Mouse (Mus musculus): ENCODE measurements around the gene Fam222b. TPM values are rescaled to one million over a fixed set of nuclear protein-coding genes. Genes with fewer than 3 reads are reported as not detected.

Fam222b gene
- polyA plus RNA-seq, 1 experiment from 2014 or later = 21.8 TPM

GRCm38 (mm10) chr11:78156156-78156699, 61.8 kb downstream of the Fam222b start:
- Histone ChIP-seq H3K4me2 (ENCODE audit: low read length) (no peak overlapping the region), H3K27me3 (replicated peaks; ENCODE audit: control insufficient read depth, insufficient read depth, low read length) (no peaks in the 10 kb centered on the region), H3K9ac (ENCODE audit: low read depth, low read length) (no peak overlapping the region), H3K27ac (ENCODE audit: low read depth, low read length) (no peak overlapping the region), H3K4me3 (ENCODE audit: low read length) (no peak overlapping the region), H3K4me1 (ENCODE audit: control insufficient read depth, insufficient read depth, low read depth, low read length) (peaks cover 35% of the 10 kb centered on the region), H3K9me3 (ENCODE audit: control insufficient read depth, low read length) (no peaks in the 10 kb centered on the region), H3K36me3 (ENCODE audit: control insufficient read depth, insufficient read depth, low read length) (peaks cover 32% of the 10 kb centered on the region)
- no peak for ATAC-seq
- 78% methylated on average over 6 of the region's 6 CpGs for WGBS

GRCm38 (mm10) chr11:78159096-78159495, 64.6 kb downstream of the Fam222b start:
- Histone ChIP-seq H3K4me1 (ENCODE audit: control insufficient read depth, insufficient read depth, low read depth, low read length) (peaks cover 32% of the 10 kb centered on the region), H3K27me3 (replicated peaks; ENCODE audit: control insufficient read depth, insufficient read depth, low read length) (no peaks in the 10 kb centered on the region), H3K27ac (ENCODE audit: low read depth, low read length) (no peak overlapping the region), H3K4me2 (ENCODE audit: low read length) (no peak overlapping the region), H3K9ac (ENCODE audit: low read depth, low read length) (no peak overlapping the region), H3K9me3 (ENCODE audit: control insufficient read depth, low read length) (no peaks in the 10 kb centered on the region), H3K4me3 (ENCODE audit: low read length) (no peak overlapping the region), H3K36me3 (ENCODE audit: control insufficient read depth, insufficient read depth, low read length) (peaks cover 33% of the 10 kb centered on the region)
- WGBS = 26% methylated on average over 2 of the region's 2 CpGs
- ATAC-seq = peak; percentile 15; the same call in 1 of the 2 replicates

- Histone ChIP-seq H3K4me2 (ENCODE audit: low read length) (no peak overlapping the region), H3K9me3 (ENCODE audit: control insufficient read depth, low read length) (no peaks in the 10 kb centered on the region), H3K36me3 (ENCODE audit: control insufficient read depth, insufficient read depth, low read length) (peaks cover 28% of the 10 kb centered on the region), H3K27me3 (replicated peaks; ENCODE audit: control insufficient read depth, insufficient read depth, low read length) (no peaks in the 10 kb centered on the region), H3K27ac (ENCODE audit: low read depth, low read length) (no peak overlapping the region), H3K4me3 (ENCODE audit: low read length) (no peak overlapping the region), H3K4me1 (ENCODE audit: control insufficient read depth, insufficient read depth, low read depth, low read length) (peaks cover 29% of the 10 kb centered on the region), H3K9ac (ENCODE audit: low read depth, low read length) (no peak overlapping the region)
- WGBS = 79% methylated on average over 7 of the region's 7 CpGs
- no peak for ATAC-seq
Observed at GRCm38 (mm10) chr11:78159557-78159956, 65.1 kb downstream of the Fam222b start.

GRCm38 (mm10) chr11:78160171-78160570, 65.7 kb downstream of the Fam222b start:
- Histone ChIP-seq H3K4me2 (ENCODE audit: low read length) (no peak overlapping the region), H3K4me3 (ENCODE audit: low read length) (no peak overlapping the region), H3K27me3 (replicated peaks; ENCODE audit: control insufficient read depth, insufficient read depth, low read length) (no peaks in the 10 kb centered on the region), H3K27ac (ENCODE audit: low read depth, low read length) (no peak overlapping the region; the same call in 1 of the 2 replicates), H3K36me3 (ENCODE audit: control insufficient read depth, insufficient read depth, low read length) (peaks cover 25% of the 10 kb centered on the region), H3K9me3 (ENCODE audit: control insufficient read depth, low read length) (no peaks in the 10 kb centered on the region), H3K4me1 (ENCODE audit: control insufficient read depth, insufficient read depth, low read depth, low read length) (peaks cover 24% of the 10 kb centered on the region), H3K9ac (ENCODE audit: low read depth, low read length) (no peak overlapping the region)
- no peak for ATAC-seq
- 89% methylated on average over 18 of the region's 18 CpGs for WGBS

GRCm38 (mm10) chr11:78160675-78161074, 66.2 kb downstream of the Fam222b start:
- no peaks in the 10 kb centered on the region for H3K9me3 ChIP-seq (ENCODE audit: control insufficient read depth, low read length)
- peaks cover 25% of the 10 kb centered on the region for H3K36me3 ChIP-seq (ENCODE audit: control insufficient read depth, insufficient read depth, low read length)
- H3K9ac ChIP-seq (ENCODE audit: low read depth, low read length) = no peak overlapping the region
- H3K4me3 ChIP-seq (ENCODE audit: low read length) = no peak overlapping the region
- no peak overlapping the region for H3K27ac ChIP-seq (ENCODE audit: low read depth, low read length)
- H3K4me2 ChIP-seq (ENCODE audit: low read length) = no peak overlapping the region
- WGBS = 70% methylated on average over 3 of the region's 3 CpGs
- H3K4me1 ChIP-seq (ENCODE audit: control insufficient read depth, insufficient read depth, low read depth, low read length) = peaks cover 25% of the 10 kb centered on the region
- no peak for ATAC-seq
- H3K27me3 ChIP-seq (replicated peaks; ENCODE audit: control insufficient read depth, insufficient read depth, low read length) = no peaks in the 10 kb centered on the region

- Histone ChIP-seq H3K27me3 (replicated peaks; ENCODE audit: control insufficient read depth, insufficient read depth, low read length) (no peaks in the 10 kb centered on the region), H3K9me3 (ENCODE audit: control insufficient read depth, low read length) (no peaks in the 10 kb centered on the region), H3K4me2 (ENCODE audit: low read length) (no peak overlapping the region), H3K4me3 (ENCODE audit: low read length) (no peak overlapping the region), H3K36me3 (ENCODE audit: control insufficient read depth, insufficient read depth, low read length) (peaks cover 25% of the 10 kb centered on the region), H3K27ac (ENCODE audit: low read depth, low read length) (no peak overlapping the region), H3K4me1 (ENCODE audit: control insufficient read depth, insufficient read depth, low read depth, low read length) (peaks cover 30% of the 10 kb centered on the region), H3K9ac (ENCODE audit: low read depth, low read length) (no peak overlapping the region)
- WGBS = 94% methylated on average over 14 of the region's 14 CpGs
- ATAC-seq = no peak
Observed at GRCm38 (mm10) chr11:78161169-78161568, 66.7 kb downstream of the Fam222b start.

GRCm38 (mm10) chr11:78161968-78162367, 67.5 kb downstream of the Fam222b start:
- no peak for ATAC-seq
- H3K27me3 ChIP-seq (replicated peaks; ENCODE audit: control insufficient read depth, insufficient read depth, low read length) = no peaks in the 10 kb centered on the region
- peaks cover 25% of the 10 kb centered on the region for H3K36me3 ChIP-seq (ENCODE audit: control insufficient read depth, insufficient read depth, low read length)
- H3K4me1 ChIP-seq (ENCODE audit: control insufficient read depth, insufficient read depth, low read depth, low read length) = peaks cover 32% of the 10 kb centered on the region
- 47% methylated on average over 4 of the region's 4 CpGs for WGBS
- 0 out of 2 replicates have a peak overlapping the region, but pooled peaks have one; percentile 5 for H3K4me3 ChIP-seq (ENCODE audit: low read length)
- H3K9me3 ChIP-seq (ENCODE audit: control insufficient read depth, low read length) = no peaks in the 10 kb centered on the region
- peak overlapping the region; percentile 93 for H3K27ac ChIP-seq (ENCODE audit: low read depth, low read length)
- peak overlapping the region; percentile 36 for H3K9ac ChIP-seq (ENCODE audit: low read depth, low read length)
- peak overlapping the region; percentile 86 for H3K4me2 ChIP-seq (ENCODE audit: low read length)

GRCm38 (mm10) chr11:78162504-78162903, 68.0 kb downstream of the Fam222b start:
- 29% methylated on average over 6 of the region's 6 CpGs for WGBS

GRCm38 (mm10) chr11:78163045-78163444, 68.6 kb downstream of the Fam222b start:
- Histone ChIP-seq H3K4me2 (ENCODE audit: low read length) (peak overlapping the region; percentile 86), H3K27ac (ENCODE audit: low read depth, low read length) (peak overlapping the region; percentile 93), H3K36me3 (ENCODE audit: control insufficient read depth, insufficient read depth, low read length) (peaks cover 19% of the 10 kb centered on the region), H3K27me3 (replicated peaks; ENCODE audit: control insufficient read depth, insufficient read depth, low read length) (no peaks in the 10 kb centered on the region), H3K9ac (ENCODE audit: low read depth, low read length) (peak overlapping the region; percentile 97), H3K4me1 (ENCODE audit: control insufficient read depth, insufficient read depth, low read depth, low read length) (peaks cover 28% of the 10 kb centered on the region), H3K4me3 (ENCODE audit: low read length) (peak overlapping the region; percentile 82), H3K9me3 (ENCODE audit: control insufficient read depth, low read length) (no peaks in the 10 kb centered on the region)
- no peak for ATAC-seq
- 78% methylated on average over 2 of the region's 2 CpGs for WGBS

More at GRCm38 (mm10) chr11:78162504-78162903, 68.0 kb downstream of the Fam222b start:
- H3K4me2 ChIP-seq (ENCODE audit: low read length) = peak overlapping the region; percentile 86
- no peaks in the 10 kb centered on the region for H3K9me3 ChIP-seq (ENCODE audit: control insufficient read depth, low read length)
- H3K36me3 ChIP-seq (ENCODE audit: control insufficient read depth, insufficient read depth, low read length) = peaks cover 24% of the 10 kb centered on the region
- no peaks in the 10 kb centered on the region for H3K27me3 ChIP-seq (replicated peaks; ENCODE audit: control insufficient read depth, insufficient read depth, low read length)
- H3K4me1 ChIP-seq (ENCODE audit: control insufficient read depth, insufficient read depth, low read depth, low read length) = peaks cover 32% of the 10 kb centered on the region
- H3K27ac ChIP-seq (ENCODE audit: low read depth, low read length) = peak overlapping the region; percentile 93
- H3K9ac ChIP-seq (ENCODE audit: low read depth, low read length) = peak overlapping the region; percentile 97
- peak overlapping the region; percentile 82 for H3K4me3 ChIP-seq (ENCODE audit: low read length)
- no peak for ATAC-seq
